ENCODE assay signal across 8 mouse cellular contexts in genomic region chr17:56241541-56242401, GRCm38 (mm10). TPM values are rescaled to one million over a fixed set of nuclear protein-coding genes. Genes with fewer than 3 reads are reported as not detected.
DNase-seq lines count a peak whose midpoint lies in the region; ATAC-seq and TF ChIP-seq lines count a peak whose summit lies in the region.

No protein-coding gene starts in this region.

- TF ChIP-seq EP300 in ES-Bruce4 (IDR thresholded peaks at IDR 0.05; ENCODE audit: insufficient read depth, low read depth, low read length): 0 out of 2 replicates have a peak, but pooled peaks have one; percentile 18

- peak; percentile 66 for DNase-seq in brain, embryonic 18.5 days (ENCODE audit: low read depth, low spot score)
- DNase-seq in layer of hippocampus, adult 8-10 months (ENCODE audit: low spot score in 2 of 2): peak; percentile 71 to 72
- DNase-seq in lung, postnatal 10 days: peak; percentile 94
- DNase-seq in ovary, postnatal 36 days (ENCODE audit: low spot score): peak; percentile 90
- peak; percentile 93 for DNase-seq in thymus, postnatal 14 days

- H3K36me3 ChIP-seq in ES-Bruce4 (ENCODE audit: control insufficient read depth, insufficient read depth, low read length, poor library complexity, severe bottlenecking): no peaks in the 10 kb centered on the region
- H3K36me3 ChIP-seq in forebrain, embryonic 12.5 days (replicated peaks): no peaks in the 10 kb centered on the region

- TF ChIP-seq POLR2A in ES-Bruce4 (IDR thresholded peaks at IDR 0.05; ENCODE audit: insufficient read depth, low read length): no peak

- under 1% methylated on average over 33 of the region's 33 CpGs for WGBS in forebrain, embryonic 12.5 days

- H3K4me1 ChIP-seq in ES-Bruce4 (ENCODE audit: control insufficient read depth, insufficient read depth, low read length): no peaks in the 10 kb centered on the region
- peaks cover 6% of the 10 kb centered on the region; the same call in 1 of the 2 replicates for H3K4me1 ChIP-seq in forebrain, embryonic 12.5 days

- H3K9me3 ChIP-seq in ES-Bruce4 (replicated peaks; ENCODE audit: control insufficient read depth, insufficient read depth, low read length, poor library complexity, severe bottlenecking): no peaks in the 10 kb centered on the region
- no peaks in the 10 kb centered on the region for H3K9me3 ChIP-seq in forebrain, embryonic 12.5 days

- no peak overlapping the region for H3K9ac ChIP-seq in ES-Bruce4 (ENCODE audit: low read depth, poor library complexity, severe bottlenecking)
- H3K9ac ChIP-seq in forebrain, embryonic 12.5 days: peak overlapping the region; percentile 25; the same call in 1 of the 2 replicates

- peak; percentile 73; the same call in 1 of the 2 replicates for ATAC-seq in forebrain, embryonic 12.5 days (ENCODE audit: low FRiP score)
- peak; percentile 96 for ATAC-seq in hematopoietic stem cell, adult 5-6 weeks (replicated peaks in 1 of 2; ENCODE audit: insufficient read depth in 1 of 2, low FRiP score in 2 of 2, low TSS enrichment in 1 of 2, low read depth in 1 of 2, poor library complexity in 2 of 2, severe bottlenecking in 2 of 2)

- peak overlapping the region; percentile 64 for H3K4me3 ChIP-seq in ES-Bruce4 (ENCODE audit: low read depth, low read length)
- H3K4me3 ChIP-seq in forebrain, embryonic 12.5 days (replicated peaks): peak overlapping the region; percentile 39

- no peaks in the 10 kb centered on the region for H3K27me3 ChIP-seq in ES-Bruce4 (ENCODE audit: control insufficient read depth, insufficient read depth, low read length, poor library complexity, severe bottlenecking)
- peaks cover 19% of the 10 kb centered on the region for H3K27me3 ChIP-seq in forebrain, embryonic 12.5 days

- H3K27ac ChIP-seq in ES-Bruce4 (ENCODE audit: insufficient read depth, low read length): no peak overlapping the region
- H3K27ac ChIP-seq in forebrain, embryonic 12.5 days: no peak overlapping the region

- TF ChIP-seq CTCF in ES-Bruce4 (IDR thresholded peaks at IDR 0.05; ENCODE audit: low read depth, low read length): no peak

- H3K4me2 ChIP-seq in forebrain, embryonic 12.5 days: peak overlapping the region; percentile 45

RNA-seq across cellular contexts. Expression of gene Fem1a, which starts 14.8 kb away (rescaled TPM):
- 4.9 and 5.4 TPM in 2 replicates for polyA plus RNA-seq in ES-Bruce4 (2011; ENCODE audit: insufficient read depth, insufficient read length, low read depth, missing spikeins)
- polyA plus RNA-seq in forebrain, embryonic 12.5 days (2016; fragmentation: Nextera tagmentation; extraction: Ambion mirVana): 18.2 and 20.3 TPM in 2 replicates
- total RNA-seq in hematopoietic stem cell, adult 5-6 weeks (2017): 16.4 and 17.1 TPM in 2 replicates
- total RNA-seq in layer of hippocampus, adult 8-10 months (2022): 10 to 100 TPM; 32.7 to 36.0 (median 35.1) TPM

RNA-seq across cellular contexts. Expression of gene Dpp9, which starts 23.1 kb away (rescaled TPM):
- polyA plus RNA-seq in ES-Bruce4 (2011; ENCODE audit: insufficient read depth, insufficient read length, low read depth, missing spikeins): 20.9 and 21.1 TPM in 2 replicates
- 43.4 and 48.6 TPM in 2 replicates for polyA plus RNA-seq in forebrain, embryonic 12.5 days (2016; fragmentation: Nextera tagmentation; extraction: Ambion mirVana)
- total RNA-seq in hematopoietic stem cell, adult 5-6 weeks (2017): 9.7 TPM in 2 replicates
- 10 to 100 TPM; 54.5 to 65.5 (median 60.5) TPM for total RNA-seq in layer of hippocampus, adult 8-10 months (2022)

RNA-seq across cellular contexts. Expression of gene Ticam1, which starts 34.8 kb away (rescaled TPM):
- polyA plus RNA-seq in ES-Bruce4 (2011; ENCODE audit: insufficient read depth, insufficient read length, low read depth, missing spikeins): 4.0 and 4.7 TPM in 2 replicates
- 1.5 and 1.7 TPM in 2 replicates for polyA plus RNA-seq in forebrain, embryonic 12.5 days (2016; fragmentation: Nextera tagmentation; extraction: Ambion mirVana)
- 3.5 and 6.1 TPM in 2 replicates for total RNA-seq in hematopoietic stem cell, adult 5-6 weeks (2017)
- 1 to 10 TPM; 6.8 to 8.8 (median 7.8) TPM for total RNA-seq in layer of hippocampus, adult 8-10 months (2022)

RNA-seq across cellular contexts. Expression of gene Plin3, which starts 50.9 kb away (rescaled TPM):
- 57.1 and 60.2 TPM in 2 replicates for polyA plus RNA-seq in ES-Bruce4 (2011; ENCODE audit: insufficient read depth, insufficient read length, low read depth, missing spikeins)
- 28.6 and 28.8 TPM in 2 replicates for polyA plus RNA-seq in forebrain, embryonic 12.5 days (2016; fragmentation: Nextera tagmentation; extraction: Ambion mirVana)
- total RNA-seq in hematopoietic stem cell, adult 5-6 weeks (2017): 17.1 and 23.8 TPM in 2 replicates
- total RNA-seq in layer of hippocampus, adult 8-10 months (2022): 10 to 100 TPM; 13.2 to 22.6 (median 19.6) TPM

RNA-seq across cellular contexts. Expression of gene Mydgf, which starts 58.1 kb away (rescaled TPM):
- 37.4 and 48.4 TPM in 2 replicates for polyA plus RNA-seq in ES-Bruce4 (2011; ENCODE audit: insufficient read depth, insufficient read length, low read depth, missing spikeins)
- polyA plus RNA-seq in forebrain, embryonic 12.5 days (2016; fragmentation: Nextera tagmentation; extraction: Ambion mirVana): 54.5 and 57.3 TPM in 2 replicates
- total RNA-seq in hematopoietic stem cell, adult 5-6 weeks (2017): 21.7 and 31.0 TPM in 2 replicates
- 10 to 100 TPM; 34.7 to 42.6 (median 40.1) TPM for total RNA-seq in layer of hippocampus, adult 8-10 months (2022)
